Mouse (Mus musculus): ENCODE results near the gene Pla2g15. TPM values are rescaled to one million over a fixed set of nuclear protein-coding genes. Genes with fewer than 3 reads are reported as not detected.
A peak's percentile ranks its signal among the peaks of the same experiment; 100 is the strongest.

Gene Pla2g15
- polyA plus RNA-seq, 1 experiment from 2014 or later: 3.8 TPM

GRCm38 (mm10) chr8:106134751-106135571 lies 15.2 kb upstream of the Pla2g15 start:
- Histone ChIP-seq H3K4me3 (ENCODE audit: low read depth, low read length) (peak overlapping the region; percentile 55), H3K4me2 (peak overlapping the region; percentile 76), H3K4me1 (ENCODE audit: insufficient read depth) (0 out of 2 replicates have a peak, but pooled peaks cover 4% of the 10 kb centered on the region), H3K9me3 (ENCODE audit: low read depth, low read length) (no peaks in the 10 kb centered on the region), H3K27ac (ENCODE audit: low read depth) (peak overlapping the region; percentile 93), H3K36me3 (ENCODE audit: insufficient read depth) (peaks cover 36% of the 10 kb centered on the region), H3K9ac (peak overlapping the region; percentile 62; the same call in 1 of the 2 replicates), H3K27me3 (ENCODE audit: insufficient read depth, low read length) (peaks cover 39% of the 10 kb centered on the region)
- DNase-seq: peak; percentile 84
- ATAC-seq (ENCODE audit: insufficient read depth): peak; percentile 71
- WGBS: 12% methylated on average over 14 of the region's 14 CpGs
- TF ChIP-seq CTCF (IDR thresholded peaks at IDR 0.05; ENCODE audit: low read depth): no peak

DNA sequence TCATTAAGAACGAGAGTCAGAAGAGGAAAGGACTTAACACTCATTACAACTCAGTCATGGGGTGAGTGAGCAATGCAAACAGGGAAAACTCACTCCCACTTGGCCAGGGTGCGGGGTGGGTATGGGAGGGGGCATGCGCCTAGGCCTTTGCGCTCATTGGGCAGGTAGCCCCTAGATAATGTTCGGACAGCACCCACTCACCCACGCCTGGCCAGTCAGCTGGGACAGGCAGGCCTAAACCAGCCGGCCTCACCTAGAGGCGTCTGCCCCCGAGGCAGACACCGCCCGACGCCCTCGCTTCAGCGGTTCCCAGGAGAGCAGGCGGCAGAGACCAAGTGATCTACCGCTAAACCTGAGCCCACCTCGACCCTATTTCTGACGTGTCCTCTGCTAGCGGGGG lies 14.5 kb upstream of the Pla2g15 start:
- Histone ChIP-seq H3K9ac (peak overlapping the region; percentile 62), H3K27ac (ENCODE audit: low read depth) (peak overlapping the region; percentile 93), H3K9me3 (ENCODE audit: low read depth, low read length) (no peaks in the 10 kb centered on the region), H3K4me2 (peak overlapping the region; percentile 76), H3K27me3 (ENCODE audit: insufficient read depth, low read length) (peaks cover 39% of the 10 kb centered on the region), H3K36me3 (ENCODE audit: insufficient read depth) (peaks cover 29% of the 10 kb centered on the region), H3K4me1 (ENCODE audit: insufficient read depth) (0 out of 2 replicates have a peak, but pooled peaks cover 4% of the 10 kb centered on the region), H3K4me3 (ENCODE audit: low read depth, low read length) (peak overlapping the region; percentile 55)
- peak; percentile 8 for DNase-seq
- 5% methylated on average over 19 of the region's 19 CpGs for WGBS
- ATAC-seq (ENCODE audit: insufficient read depth): 0 out of 2 replicates have a peak, but pooled peaks have one; percentile 2
- TF ChIP-seq CTCF (IDR thresholded peaks at IDR 0.05; ENCODE audit: low read depth): no peak

- peak within 1 kb of the TSS; percentile 76 for H3K4me2 ChIP-seq
- under 1% methylated on average over 86 of the region's 86 CpGs for WGBS
- H3K4me1 ChIP-seq (ENCODE audit: insufficient read depth): 0 out of 2 replicates have a peak, but pooled peaks cover 4% of the 10 kb centered on the region
- DNase-seq (peak; percentile 80), ATAC-seq (ENCODE audit: insufficient read depth) (peak; percentile 65)
- H3K27ac ChIP-seq (ENCODE audit: low read depth): peak within 1 kb of the TSS; percentile 93
- H3K4me3 ChIP-seq (ENCODE audit: low read depth, low read length): peak within 1 kb of the TSS; percentile 55
- no peaks in the 10 kb centered on the region for H3K9me3 ChIP-seq (ENCODE audit: low read depth, low read length)
- H3K9ac ChIP-seq: peak within 1 kb of the TSS; percentile 62
- TF ChIP-seq CTCF (IDR thresholded peaks at IDR 0.05; ENCODE audit: low read depth): no peak
- peaks cover 22% of the 10 kb centered on the region for H3K36me3 ChIP-seq (ENCODE audit: insufficient read depth)
- peaks cover 39% of the 10 kb centered on the region for H3K27me3 ChIP-seq (ENCODE audit: insufficient read depth, low read length)
Observed at GRCm38 (mm10) chr8:106136156-106137130, 13.8 kb upstream of the Pla2g15 start, which contains the start of gene Esrp2. Gene Esrp2 (minus strand): TSS chr8:106136974.

DNA sequence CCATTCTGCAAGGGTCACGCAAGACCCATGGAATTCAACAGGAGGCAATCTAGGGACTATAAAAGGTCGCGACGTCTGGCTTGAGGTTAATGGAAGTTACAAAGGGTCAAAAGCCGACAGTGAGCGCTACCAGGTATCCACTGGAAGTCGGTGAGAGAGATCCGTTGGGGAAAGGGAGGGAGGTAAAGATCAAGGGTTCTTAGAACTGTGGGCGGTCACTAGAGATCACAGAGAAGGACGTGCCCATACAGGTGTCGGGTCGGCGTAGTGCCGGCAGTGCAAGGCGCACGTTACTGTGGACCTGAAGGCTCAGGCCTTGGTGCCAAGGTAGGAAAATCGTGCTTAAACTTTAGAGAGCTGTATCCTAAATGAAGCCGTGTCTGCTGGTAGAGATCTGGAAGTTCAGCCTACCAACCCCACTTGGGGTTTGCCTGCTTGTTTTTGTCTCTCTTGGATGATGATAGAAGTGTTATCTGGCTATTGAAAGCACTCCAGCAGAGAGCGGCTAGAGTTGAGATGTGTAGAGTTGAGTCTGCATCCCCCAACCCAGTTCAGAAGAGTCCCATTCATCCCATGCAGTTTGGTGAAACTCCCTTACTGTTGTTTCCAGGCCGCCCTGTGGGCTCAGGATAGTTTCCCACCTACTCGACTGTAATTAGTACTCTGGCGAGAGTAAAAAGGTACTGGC lies 12.8 kb upstream of the Pla2g15 start:
- 6% methylated on average over 22 of the region's 22 CpGs for WGBS
- DNase-seq (peak; percentile 17), ATAC-seq (ENCODE audit: insufficient read depth) (no peak)
- Histone ChIP-seq H3K9ac (peak overlapping the region; percentile 62), H3K9me3 (ENCODE audit: low read depth, low read length) (no peaks in the 10 kb centered on the region), H3K4me1 (ENCODE audit: insufficient read depth) (0 out of 2 replicates have a peak, but pooled peaks cover 4% of the 10 kb centered on the region), H3K4me2 (peak overlapping the region; percentile 76), H3K4me3 (ENCODE audit: low read depth, low read length) (peak overlapping the region; percentile 55), H3K27ac (ENCODE audit: low read depth) (peak overlapping the region; percentile 93), H3K36me3 (ENCODE audit: insufficient read depth) (peaks cover 13% of the 10 kb centered on the region), H3K27me3 (ENCODE audit: insufficient read depth, low read length) (peaks cover 39% of the 10 kb centered on the region)
- TF ChIP-seq CTCF (IDR thresholded peaks at IDR 0.05; ENCODE audit: low read depth): no peak

DNA sequence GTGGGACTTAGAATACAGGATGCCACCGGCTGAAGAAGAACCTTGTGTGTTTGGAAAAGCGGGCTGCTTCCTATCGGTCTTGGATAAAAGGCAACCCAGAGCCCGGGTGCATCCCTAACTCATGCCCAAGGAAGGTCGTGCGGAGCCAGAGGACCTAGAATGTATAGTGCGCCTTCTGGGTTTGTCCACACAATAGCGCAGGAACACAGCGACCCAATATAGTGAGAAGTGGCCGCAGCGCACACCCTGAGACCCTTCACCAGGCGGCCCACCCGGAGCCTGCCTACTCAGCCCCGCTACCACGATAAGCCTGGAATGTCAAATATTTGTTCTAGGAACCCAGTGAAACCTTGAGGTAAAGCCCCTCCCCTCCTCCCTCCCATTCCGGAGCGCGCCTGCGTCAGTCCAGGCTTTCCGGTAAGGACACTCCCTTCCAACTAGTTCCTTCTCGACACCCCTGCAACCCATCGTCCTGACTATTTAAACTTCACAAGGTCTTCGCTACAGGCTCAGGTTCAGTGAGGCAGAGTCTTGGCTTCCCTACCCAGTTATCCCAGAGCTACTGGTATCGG lies 12.2 kb upstream of the Pla2g15 start:
- no peak for TF ChIP-seq CTCF (IDR thresholded peaks at IDR 0.05; ENCODE audit: low read depth)
- peaks cover 39% of the 10 kb centered on the region for H3K27me3 ChIP-seq (ENCODE audit: insufficient read depth, low read length)
- H3K9me3 ChIP-seq (ENCODE audit: low read depth, low read length): no peaks in the 10 kb centered on the region
- 0 out of 2 replicates have a peak, but pooled peaks cover 4% of the 10 kb centered on the region for H3K4me1 ChIP-seq (ENCODE audit: insufficient read depth)
- H3K9ac ChIP-seq: peak overlapping the region; percentile 62
- peak overlapping the region; percentile 55 for H3K4me3 ChIP-seq (ENCODE audit: low read depth, low read length)
- peak; percentile 84 for DNase-seq
- peak overlapping the region; percentile 76 for H3K4me2 ChIP-seq
- peak; percentile 53 for ATAC-seq (ENCODE audit: insufficient read depth)
- peaks cover 8% of the 10 kb centered on the region; the same call in 1 of the 2 replicates for H3K36me3 ChIP-seq (ENCODE audit: insufficient read depth)
- WGBS: under 1% methylated on average over 24 of the region's 24 CpGs
- H3K27ac ChIP-seq (ENCODE audit: low read depth): peak overlapping the region; percentile 93

DNA sequence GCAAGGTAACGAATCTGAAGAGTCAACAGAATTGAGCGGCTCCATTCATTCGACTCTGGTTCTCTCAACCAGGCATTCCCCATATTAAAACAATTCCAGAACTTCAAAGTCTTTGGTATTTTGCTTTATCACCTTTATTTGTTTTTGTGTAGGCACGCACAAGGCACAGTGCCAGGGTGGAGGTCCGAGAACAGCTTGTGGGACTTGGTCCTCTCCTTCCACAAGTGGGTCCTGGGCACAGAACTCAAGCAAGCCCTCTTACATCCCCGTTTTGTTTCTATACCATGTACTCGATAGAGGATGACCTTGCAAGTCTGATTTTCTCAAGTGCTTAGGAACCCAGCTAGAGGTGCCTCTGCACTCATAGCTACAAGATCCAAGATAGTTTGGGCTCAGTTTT lies 11.6 kb upstream of the Pla2g15 start:
- 6% methylated on average over 7 of the region's 7 CpGs for WGBS
- Histone ChIP-seq H3K4me3 (ENCODE audit: low read depth, low read length) (peak overlapping the region; percentile 55), H3K4me1 (ENCODE audit: insufficient read depth) (0 out of 2 replicates have a peak, but pooled peaks cover 4% of the 10 kb centered on the region), H3K27ac (ENCODE audit: low read depth) (peak overlapping the region; percentile 70), H3K27me3 (ENCODE audit: insufficient read depth, low read length) (peaks cover 37% of the 10 kb centered on the region), H3K36me3 (ENCODE audit: insufficient read depth) (peaks cover 2% of the 10 kb centered on the region; the same call in 1 of the 2 replicates), H3K9ac (peak overlapping the region; percentile 62), H3K9me3 (ENCODE audit: low read depth, low read length) (no peaks in the 10 kb centered on the region), H3K4me2 (peak overlapping the region; percentile 76)
- DNase-seq (no peak), ATAC-seq (ENCODE audit: insufficient read depth) (no peak)
- no peak for TF ChIP-seq CTCF (IDR thresholded peaks at IDR 0.05; ENCODE audit: low read depth)
